In genomic region chr6:91059711-91060110, GRCm38 (mm10) we compare ENCODE assay signal across 8 mouse cellular contexts. TPM values are rescaled to one million over a fixed set of nuclear protein-coding genes. Genes with fewer than 3 reads are reported as not detected.
DNase-seq lines count a peak whose midpoint lies in the region; ATAC-seq and TF ChIP-seq lines count a peak whose summit lies in the region.

No protein-coding gene starts in this region.

- H3K27ac ChIP-seq in intestine, postnatal 0 days (ENCODE audit: low read depth, low read length), result no peak overlapping the region
- H3K27ac ChIP-seq in intestine, embryonic 16.5 days (ENCODE audit: low read length), result no peak overlapping the region
- no peak overlapping the region for H3K27ac ChIP-seq in cerebellum, adult 2 months (ENCODE audit: insufficient read depth, low read length)
- H3K27ac ChIP-seq in midbrain, embryonic 11.5 days (ENCODE audit: low read depth, low read length), result no peak overlapping the region

- DNase-seq in G1E (ENCODE audit: low spot score), result peak; percentile 20
- peak; percentile 41 to 59 for DNase-seq in cerebellum, adult 2 months
- peak; percentile 47 for DNase-seq in gastrocnemius, postnatal 14 days
- DNase-seq in kidney, postnatal 36 days, result peak; percentile 23 to 81
- DNase-seq in midbrain, embryonic 11.5 days (ENCODE audit: low spot score, missing footprints), result no peak
- peak; percentile 65 for DNase-seq in thymus, postnatal 0 days (ENCODE audit: low spot score)

- H3K4me2 ChIP-seq in intestine, postnatal 0 days (replicated peaks; ENCODE audit: low read depth), result no peak overlapping the region
- no peak overlapping the region for H3K4me2 ChIP-seq in intestine, embryonic 16.5 days (ENCODE audit: low read depth, low read length)
- no peak overlapping the region for H3K4me2 ChIP-seq in midbrain, embryonic 11.5 days

- intact Hi-C loops in gastrocnemius, postnatal 14 days (cut with DNase I; ENCODE audit: low total_unique reads), result loop anchor here (10.0 kb wide), 1 partner anchor 75 kb away; no protein-coding TSS in a partner anchor

- H3K9ac ChIP-seq in intestine, postnatal 0 days (ENCODE audit: low read depth, low read length), result no peak overlapping the region
- no peak overlapping the region for H3K9ac ChIP-seq in intestine, embryonic 16.5 days (ENCODE audit: low read depth, low read length)
- H3K9ac ChIP-seq in midbrain, embryonic 11.5 days (ENCODE audit: low read length), result no peak overlapping the region

- peak; percentile 56; the same call in 1 of the 2 replicates for ATAC-seq in intestine, postnatal 0 days
- no peak for ATAC-seq in intestine, embryonic 16.5 days
- no peak for ATAC-seq in G1E (ENCODE audit: extremely low read depth, insufficient number of reproducible peaks, low FRiP score, poor library complexity, severe bottlenecking)
- ATAC-seq in midbrain, embryonic 11.5 days (ENCODE audit: low FRiP score), result peak; percentile 42

- H3K27me3 ChIP-seq in intestine, postnatal 0 days (replicated peaks; ENCODE audit: control insufficient read depth, insufficient read depth, low read length), result no peaks in the 10 kb centered on the region
- H3K27me3 ChIP-seq in intestine, embryonic 16.5 days (replicated peaks; ENCODE audit: control insufficient read depth, insufficient read depth, low read length), result no peaks in the 10 kb centered on the region
- no peaks in the 10 kb centered on the region for H3K27me3 ChIP-seq in G1E (ENCODE audit: insufficient read depth, low read length)
- no peaks in the 10 kb centered on the region for H3K27me3 ChIP-seq in cerebellum, adult 2 months (ENCODE audit: control insufficient read depth, insufficient read depth, low read length)
- no peaks in the 10 kb centered on the region for H3K27me3 ChIP-seq in midbrain, embryonic 11.5 days (ENCODE audit: control insufficient read depth, insufficient read depth, low read length)

- H3K9me3 ChIP-seq in intestine, postnatal 0 days (ENCODE audit: control insufficient read depth), result no peaks in the 10 kb centered on the region
- no peaks in the 10 kb centered on the region for H3K9me3 ChIP-seq in intestine, embryonic 16.5 days (ENCODE audit: control insufficient read depth, low read length)
- no peaks in the 10 kb centered on the region for H3K9me3 ChIP-seq in G1E (replicated peaks)
- no peaks in the 10 kb centered on the region for H3K9me3 ChIP-seq in midbrain, embryonic 11.5 days (ENCODE audit: control insufficient read depth, low read length)

- no peaks in the 10 kb centered on the region; the same call in 1 of the 2 replicates for H3K36me3 ChIP-seq in intestine, postnatal 0 days (ENCODE audit: control insufficient read depth, insufficient read depth)
- no peaks in the 10 kb centered on the region for H3K36me3 ChIP-seq in intestine, embryonic 16.5 days (ENCODE audit: control insufficient read depth, insufficient read depth, low read length)
- H3K36me3 ChIP-seq in G1E (replicated peaks), result peaks cover 98% of the 10 kb centered on the region
- H3K36me3 ChIP-seq in midbrain, embryonic 11.5 days (ENCODE audit: control insufficient read depth, insufficient read depth, low read length), result peaks cover 3% of the 10 kb centered on the region; the same call in 1 of the 2 replicates

- TF ChIP-seq CTCF in intestine, postnatal 0 days (IDR thresholded peaks at IDR 0.05; ENCODE audit: low read depth), result peak; percentile 95
- TF ChIP-seq CTCF in G1E (IDR thresholded peaks at IDR 0.05; ENCODE audit: low read depth, low read length), result peak; percentile 82
- TF ChIP-seq CTCF in cerebellum, adult 2 months (IDR thresholded peaks at IDR 0.05; ENCODE audit: borderline replicate concordance, insufficient read depth, low read depth, low read length), result peak; percentile 83

- 41% methylated on average over 2 of the region's 2 CpGs for WGBS in intestine, postnatal 0 days
- 49% methylated on average over 2 of the region's 2 CpGs for WGBS in intestine, embryonic 16.5 days
- 41% methylated on average over 2 of the region's 2 CpGs for WGBS in cerebellum, adult 2 months
- WGBS in midbrain, embryonic 11.5 days, result 50% methylated on average over 2 of the region's 2 CpGs

- no peaks in the 10 kb centered on the region for H3K4me1 ChIP-seq in intestine, postnatal 0 days (replicated peaks; ENCODE audit: control insufficient read depth, insufficient read depth, low read length)
- 0 out of 2 replicates have a peak, but pooled peaks cover 10% of the 10 kb centered on the region for H3K4me1 ChIP-seq in intestine, embryonic 16.5 days (ENCODE audit: control insufficient read depth, insufficient read depth, low read length)
- no peaks in the 10 kb centered on the region for H3K4me1 ChIP-seq in G1E (ENCODE audit: insufficient read depth, low read depth, low read length)
- H3K4me1 ChIP-seq in cerebellum, adult 2 months (ENCODE audit: control insufficient read depth, insufficient read depth, low read length), result no peaks in the 10 kb centered on the region
- no peaks in the 10 kb centered on the region for H3K4me1 ChIP-seq in midbrain, embryonic 11.5 days (ENCODE audit: control insufficient read depth, insufficient read depth, low read length)

- H3K4me3 ChIP-seq in intestine, postnatal 0 days (ENCODE audit: low read depth, low read length), result no peak overlapping the region
- no peak overlapping the region for H3K4me3 ChIP-seq in intestine, embryonic 16.5 days (ENCODE audit: low read length)
- no peak overlapping the region for H3K4me3 ChIP-seq in G1E (ENCODE audit: low read depth, low read length)
- no peak overlapping the region for H3K4me3 ChIP-seq in cerebellum, adult 2 months (replicated peaks; ENCODE audit: insufficient read depth, low read depth, low read length)
- H3K4me3 ChIP-seq in midbrain, embryonic 11.5 days (ENCODE audit: low read depth, low read length), result no peak overlapping the region

- no peak for TF ChIP-seq POLR2A in cerebellum, adult 2 months (IDR thresholded peaks at IDR 0.05; ENCODE audit: borderline replicate concordance, insufficient read depth, low read length)

RNA-seq across cellular contexts. Expression of gene Nup210, which starts 56.9 kb away (rescaled TPM):
- polyA plus RNA-seq in intestine, postnatal 0 days (2015; fragmentation: Nextera tagmentation; extraction: Ambion mirVana), result 2.8 TPM in 2 replicates
- 13.7 TPM in 2 replicates for polyA plus RNA-seq in intestine, embryonic 16.5 days (2015; fragmentation: Nextera tagmentation; extraction: Ambion mirVana)
- total RNA-seq in G1E (2014; fragmentation: Nextera tagmentation) (97.7 and 114 TPM in 2 replicates), G1E (2017) (29.7 and 34.6 TPM in 2 replicates)
- polyA plus RNA-seq in G1E (2012), result 44.3 and 90.0 TPM in 2 replicates
- polyA plus RNA-seq in cerebellum, adult 2 months (2012; rRNA removed), result 16.8 and 23.1 TPM in 2 replicates
- total RNA-seq in gastrocnemius, postnatal 14 days (2021), result 10 to 100 TPM; 16.9 to 18.1 TPM
- polyA plus RNA-seq in midbrain, embryonic 11.5 days (2014; fragmentation: Nextera tagmentation; extraction: Ambion mirVana), result 13.9 and 15.8 TPM in 2 replicates
- polyA plus RNA-seq in thymus, postnatal 0 days (2015; fragmentation: Nextera tagmentation; extraction: Ambion mirVana), result 36.0 and 37.9 TPM in 2 replicates

Comparison
In these comparisons a context has a peak if more than half of its experiments do, and no peak if none do; other contexts are left out.
1. ATAC-seq: peak in intestine, postnatal 0 days (single experiment) and midbrain, embryonic 11.5 days (single experiment); none in intestine, embryonic 16.5 days (single experiment) and G1E (single experiment).
2. Peak in every context shown above with its lines, with median percentiles within 50 percentile points of each other: CTCF ChIP-seq.